Mouse (Mus musculus) stomach, embryonic 16.5 days (tissue): ENCODE measurements around the gene Dnajb4. TPM values are rescaled to one million over a fixed set of nuclear protein-coding genes. Genes with fewer than 3 reads are reported as not detected.

ENCODE experiments used
- ATAC-seq: fragments of 200-750 bp; cut with Nextera tagmentation; 2 replicates; pipeline ENCODE4 v1.8.0; 2017; ENCODE audit warnings: moderate number of reproducible peaks, moderate TSS enrichment; ENCODE audit not compliant: insufficient read depth, low FRiP score
- H3K27ac ChIP-seq: fragments of 300-500 bp; sonication (generic); 2 replicates; pipeline ENCODE4 v1.5.1; 2014; ENCODE audit warnings: low read length
- H3K27me3 ChIP-seq: fragments of 300-500 bp; sonication (generic); 2 replicates; pipeline ENCODE4 v1.6.1; 2014; ENCODE audit warnings: low read length, control low read depth, mixed read lengths; ENCODE audit not compliant: control insufficient read depth, insufficient read depth
- H3K36me3 ChIP-seq: fragments of 300-500 bp; sonication (generic); 2 replicates; pipeline ENCODE4 v1.6.1; 2014; ENCODE audit warnings: low read length; ENCODE audit not compliant: control insufficient read depth, insufficient read depth
- H3K4me1 ChIP-seq: fragments of 300-500 bp; sonication (generic); 2 replicates; pipeline ENCODE4 v1.6.1; 2014; ENCODE audit warnings: low read length, control low read depth, mixed read lengths; ENCODE audit not compliant: control insufficient read depth, insufficient read depth
- H3K4me2 ChIP-seq: fragments of 300-500 bp; sonication (generic); 2 replicates; pipeline ENCODE4 v1.6.1; 2014; ENCODE audit warnings: low read depth, low read length, mixed read lengths
- H3K4me3 ChIP-seq: fragments of 300-500 bp; sonication (generic); replicated peaks from 2 replicates; pipeline ENCODE4 v1.5.1; 2014; ENCODE audit warnings: mild to moderate bottlenecking, low read length
- H3K9ac ChIP-seq: fragments of 300-500 bp; sonication (generic); 2 replicates; pipeline ENCODE4 v1.6.1; 2014; ENCODE audit warnings: low read length
- H3K9me3 ChIP-seq: fragments of 300-500 bp; sonication (generic); replicated peaks from 2 replicates; pipeline ENCODE4 v1.6.1; 2016; ENCODE audit warnings: low read length, control low read depth; ENCODE audit not compliant: control insufficient read depth
- WGBS: fragments of 180-500 bp; shearing (Covaris S2); extraction: QIAGEN DNeasy Blood & Tissue Kit; methylation state at CpG from one replicate; pipeline ENCODE4 v1.1.7; 2014; 5-methylcytosine and 5-hydroxymethylcytosine counted together
- polyA plus RNA-seq: library from polyadenylated mRNA; unstranded; fragments of >200 nt; fragmentation: Nextera tagmentation; extraction: Ambion mirVana; gene quantifications from 2 replicates; pipeline ENCODE4 v1.2.1, GENCODE M21; 2015

Dnajb4 gene
- polyA plus RNA-seq, 1 experiment from 2014 or later: 39.8 TPM

GRCm38 (mm10) chr3:152171236-152171635 lies 38.9 kb downstream of the Dnajb4 start:
- no peak overlapping the region for H3K4me2 ChIP-seq
- no peak overlapping the region for H3K4me3 ChIP-seq
- H3K4me1 ChIP-seq: peaks cover 11% of the 10 kb centered on the region
- H3K9me3 ChIP-seq: no peaks in the 10 kb centered on the region
- ATAC-seq: 0 out of 2 replicates have a peak, but pooled peaks have one; percentile 20
- H3K27me3 ChIP-seq: no peaks in the 10 kb centered on the region
- H3K9ac ChIP-seq: no peak overlapping the region
- H3K36me3 ChIP-seq: no peaks in the 10 kb centered on the region
- no peak overlapping the region for H3K27ac ChIP-seq
- WGBS: 52% methylated on average over 2 of the region's 2 CpGs

- Histone ChIP-seq H3K4me1 (peaks cover 16% of the 10 kb centered on the region), H3K36me3 (no peaks in the 10 kb centered on the region), H3K9ac (no peak overlapping the region), H3K27me3 (no peaks in the 10 kb centered on the region), H3K27ac (peak overlapping the region; percentile 6; the same call in 1 of the 2 replicates), H3K4me2 (no peak overlapping the region), H3K4me3 (no peak overlapping the region), H3K9me3 (no peaks in the 10 kb centered on the region)
- 12% methylated on average over 1 of the region's 1 CpGs for WGBS
- ATAC-seq: no peak
These were observed 39.7 kb downstream of the Dnajb4 start for GRCm38 (mm10) chr3:152170407-152170806.

- Histone ChIP-seq H3K36me3 (no peaks in the 10 kb centered on the region), H3K27ac (no peak overlapping the region), H3K9ac (no peak overlapping the region), H3K4me1 (peaks cover 16% of the 10 kb centered on the region), H3K4me2 (no peak overlapping the region), H3K27me3 (no peaks in the 10 kb centered on the region; the same call in 1 of the 2 replicates), H3K9me3 (no peaks in the 10 kb centered on the region), H3K4me3 (no peak overlapping the region)
- no peak for ATAC-seq
- WGBS: 96% methylated on average over 10 of the region's 10 CpGs
These were observed 42.1 kb downstream of the Dnajb4 start for GRCm38 (mm10) chr3:152168007-152168406.

- H3K4me1 ChIP-seq: peaks cover 13% of the 10 kb centered on the region
- H3K27ac ChIP-seq: no peak overlapping the region
- peak overlapping the region; percentile 18; the same call in 1 of the 2 replicates for H3K4me3 ChIP-seq
- H3K4me2 ChIP-seq: peak overlapping the region; percentile 42
- ATAC-seq: no peak
- peak overlapping the region; percentile 30; the same call in 1 of the 2 replicates for H3K9ac ChIP-seq
- no peaks in the 10 kb centered on the region; the same call in 1 of the 2 replicates for H3K27me3 ChIP-seq
- H3K36me3 ChIP-seq: no peaks in the 10 kb centered on the region
- no peaks in the 10 kb centered on the region for H3K9me3 ChIP-seq
- 23% methylated on average over 29 of the region's 29 CpGs for WGBS
These were observed 43.2 kb downstream of the Dnajb4 start for GRCm38 (mm10) chr3:152166699-152167451.

- Histone ChIP-seq H3K9ac (peak within 1 kb of the TSS; percentile 72), H3K9me3 (no peaks in the 10 kb centered on the region), H3K4me2 (peak within 1 kb of the TSS; percentile 81), H3K4me1 (peaks cover 7% of the 10 kb centered on the region), H3K27ac (peak within 1 kb of the TSS; percentile 52), H3K4me3 (peak within 1 kb of the TSS; percentile 55), H3K27me3 (no peaks in the 10 kb centered on the region; the same call in 1 of the 2 replicates), H3K36me3 (no peaks in the 10 kb centered on the region)
- WGBS: 18% methylated on average over 10 of the region's 10 CpGs
- peak; percentile 45 for ATAC-seq
These were observed 44.0 kb downstream of the Dnajb4 start, which contains the start of gene Gipc2 for GRCm38 (mm10) chr3:152166099-152166423. TSS of gene Gipc2 (minus strand) at chr3:152166230.

GRCm38 (mm10) chr3:152165351-152166098 lies 44.6 kb downstream of the Dnajb4 start:
- H3K9me3 ChIP-seq: no peaks in the 10 kb centered on the region
- H3K4me2 ChIP-seq: peak overlapping the region; percentile 81
- H3K4me3 ChIP-seq: peak overlapping the region; percentile 55
- H3K36me3 ChIP-seq: no peaks in the 10 kb centered on the region
- peaks cover 7% of the 10 kb centered on the region for H3K4me1 ChIP-seq
- 3% methylated on average over 53 of the region's 53 CpGs for WGBS
- peak overlapping the region; percentile 72 for H3K9ac ChIP-seq
- no peaks in the 10 kb centered on the region; the same call in 1 of the 2 replicates for H3K27me3 ChIP-seq
- peak overlapping the region; percentile 52 for H3K27ac ChIP-seq
- ATAC-seq: peak; percentile 87

GRCm38 (mm10) chr3:152165014-152165350 lies 45.1 kb downstream of the Dnajb4 start:
- Histone ChIP-seq H3K27me3 (no peaks in the 10 kb centered on the region; the same call in 1 of the 2 replicates), H3K36me3 (no peaks in the 10 kb centered on the region), H3K4me1 (peaks cover 7% of the 10 kb centered on the region), H3K9me3 (no peaks in the 10 kb centered on the region), H3K4me3 (peak overlapping the region; percentile 55), H3K4me2 (peak overlapping the region; percentile 81), H3K9ac (peak overlapping the region; percentile 72), H3K27ac (peak overlapping the region; percentile 52)
- WGBS: 45% methylated on average over 9 of the region's 9 CpGs
- no peak for ATAC-seq

GRCm38 (mm10) chr3:152163320-152163719 lies 46.8 kb downstream of the Dnajb4 start:
- Histone ChIP-seq H3K4me3 (no peak overlapping the region), H3K9ac (no peak overlapping the region), H3K27me3 (no peaks in the 10 kb centered on the region; the same call in 1 of the 2 replicates), H3K36me3 (no peaks in the 10 kb centered on the region), H3K4me2 (no peak overlapping the region), H3K27ac (no peak overlapping the region), H3K9me3 (no peaks in the 10 kb centered on the region), H3K4me1 (peaks cover 7% of the 10 kb centered on the region)
- no peak for ATAC-seq
- WGBS: 63% methylated on average over 8 of the region's 8 CpGs

GRCm38 (mm10) chr3:152160607-152161006 lies 49.5 kb downstream of the Dnajb4 start:
- Histone ChIP-seq H3K4me2 (no peak overlapping the region), H3K27ac (no peak overlapping the region), H3K4me3 (no peak overlapping the region), H3K9me3 (no peaks in the 10 kb centered on the region), H3K9ac (no peak overlapping the region), H3K36me3 (no peaks in the 10 kb centered on the region), H3K4me1 (no peaks in the 10 kb centered on the region; the same call in 1 of the 2 replicates), H3K27me3 (no peaks in the 10 kb centered on the region; the same call in 1 of the 2 replicates)
- 53% methylated on average over 4 of the region's 4 CpGs for WGBS
- no peak for ATAC-seq
